Mouse (Mus musculus) MEL (cell line): ENCODE measurements at regions not wholly inside any gene's neighbourhood (a gene's known extent, or its start where the extent isn't known, plus 50 kb on each side); places are given as distances from the start of the nearest gene placed in this dataset.

Experiments
- CHD2 ChIP-seq: IDR thresholded peaks from 2 replicates; pipeline ENCODE4 v1.6.1; 2011; ENCODE audit warnings: low read length, improper control_type of control experiment
- CTCF ChIP-seq, 3 experiments: IDR thresholded peaks in 2 of 3; conservative IDR thresholded peaks in 1 of 3; 2 replicates each; pipeline ENCODE4 v1.5.1; 2011 to 2012; ENCODE audit warnings: low read length in 3 of 3, low read depth in 2 of 3, mild to moderate bottlenecking in 2 of 3, improper control_type of control experiment in 1 of 3, inconsistent platforms in 1 of 3, mixed read lengths in 1 of 3, moderate library complexity in 1 of 3; ENCODE audit not compliant: control insufficient read depth in 1 of 3, insufficient read depth in 1 of 3, poor library complexity in 1 of 3, severe bottlenecking in 1 of 3
- E2F4 ChIP-seq: IDR thresholded peaks from 2 replicates; pipeline ENCODE4 v1.6.1; 2011; ENCODE audit warnings: low read depth, low read length, improper control_type of control experiment, borderline replicate concordance
- EP300 ChIP-seq, 2 experiments: IDR thresholded peaks; 2 replicates each; pipeline ENCODE4 v1.6.1; 2011; ENCODE audit warnings: improper control_type of control experiment in 2 of 2, low read length in 2 of 2, low read depth in 1 of 2, mild to moderate bottlenecking in 1 of 2
- GATA1 ChIP-seq: IDR thresholded peaks from 2 replicates; pipeline ENCODE4 v1.6.1; 2011; ENCODE audit warnings: low read depth, low read length, improper control_type of control experiment
- HCFC1 ChIP-seq: IDR thresholded peaks from 2 replicates; pipeline ENCODE4 v1.6.1; 2012; ENCODE audit warnings: low read depth, mild to moderate bottlenecking, inconsistent platforms, low read length, improper control_type of control experiment, moderate library complexity
- MAX ChIP-seq: IDR thresholded peaks from 2 replicates; pipeline ENCODE4 v1.6.1; 2011; ENCODE audit warnings: low read length, improper control_type of control experiment
- MEF2A ChIP-seq: IDR thresholded peaks from 2 replicates; pipeline ENCODE4 v1.6.1; 2014; ENCODE audit warnings: low read depth, mild to moderate bottlenecking, inconsistent platforms, low read length, improper control_type of control experiment; ENCODE audit not compliant: poor library complexity, insufficient replicate concordance, severe bottlenecking; ENCODE audit errors: extremely low read depth
- NELFE ChIP-seq: IDR thresholded peaks from 2 replicates; pipeline ENCODE4 v1.6.1; 2011; ENCODE audit warnings: low read depth, low read length, improper control_type of control experiment
- POLR2A ChIP-seq, 2 experiments: IDR thresholded peaks; 2 replicates each; pipeline ENCODE4 v1.6.1; 2011 to 2012; ENCODE audit warnings: low read length in 2 of 2, mild to moderate bottlenecking in 2 of 2, control low read depth in 1 of 2, improper control_type of control experiment in 1 of 2, low read depth in 1 of 2, moderate library complexity in 1 of 2; ENCODE audit not compliant: control insufficient read depth in 1 of 2, insufficient read depth in 1 of 2, poor library complexity in 1 of 2
- ZC3H11A ChIP-seq: IDR thresholded peaks from 2 replicates; pipeline ENCODE4 v1.6.1; 2012; ENCODE audit warnings: low read depth, mild to moderate bottlenecking, inconsistent platforms, low read length, improper control_type of control experiment
- ZNF384 ChIP-seq: IDR thresholded peaks from 2 replicates; pipeline ENCODE4 v1.6.1; 2012; ENCODE audit warnings: low read depth, mild to moderate bottlenecking, inconsistent platforms, low read length, improper control_type of control experiment

- TF ChIP-seq POLR2A (IDR thresholded peaks at IDR 0.05; ENCODE audit: control insufficient read depth in 1 of 2, insufficient read depth in 1 of 2, low read depth in 1 of 2, low read length in 2 of 2, poor library complexity in 1 of 2) (no peak), GATA1 (no peak), HCFC1 (no peak), MEF2A (no peak), CTCF (IDR thresholded peaks at IDR 0.05 in 2 of 3, conservative IDR thresholded peaks at IDR 0.05 in 1 of 3; ENCODE audit: control insufficient read depth in 1 of 3, insufficient read depth in 1 of 3, low read depth in 2 of 3, low read length in 3 of 3, poor library complexity in 1 of 3, severe bottlenecking in 1 of 3) (no peak), EP300 (IDR thresholded peaks at IDR 0.05; ENCODE audit: low read depth in 1 of 2, low read length in 2 of 2) (no peak), ZNF384 (no peak), E2F4 (no peak), CHD2 (no peak), ZC3H11A (no peak), MAX (no peak), NELFE (no peak)
Observed at GRCm38 (mm10) chr10:46229608-46230007, 652.0 kb downstream of the Hace1 start.
